Mouse (Mus musculus) urinary bladder, postnatal 14 days (tissue): ENCODE data around the gene Mmp25.

Experiments used
- DNase-seq: peaks from one replicate; pipeline ENCODE4 v3.0.0; 2021; ENCODE audit warnings: low spot score

Gene Mmp25

DNA sequence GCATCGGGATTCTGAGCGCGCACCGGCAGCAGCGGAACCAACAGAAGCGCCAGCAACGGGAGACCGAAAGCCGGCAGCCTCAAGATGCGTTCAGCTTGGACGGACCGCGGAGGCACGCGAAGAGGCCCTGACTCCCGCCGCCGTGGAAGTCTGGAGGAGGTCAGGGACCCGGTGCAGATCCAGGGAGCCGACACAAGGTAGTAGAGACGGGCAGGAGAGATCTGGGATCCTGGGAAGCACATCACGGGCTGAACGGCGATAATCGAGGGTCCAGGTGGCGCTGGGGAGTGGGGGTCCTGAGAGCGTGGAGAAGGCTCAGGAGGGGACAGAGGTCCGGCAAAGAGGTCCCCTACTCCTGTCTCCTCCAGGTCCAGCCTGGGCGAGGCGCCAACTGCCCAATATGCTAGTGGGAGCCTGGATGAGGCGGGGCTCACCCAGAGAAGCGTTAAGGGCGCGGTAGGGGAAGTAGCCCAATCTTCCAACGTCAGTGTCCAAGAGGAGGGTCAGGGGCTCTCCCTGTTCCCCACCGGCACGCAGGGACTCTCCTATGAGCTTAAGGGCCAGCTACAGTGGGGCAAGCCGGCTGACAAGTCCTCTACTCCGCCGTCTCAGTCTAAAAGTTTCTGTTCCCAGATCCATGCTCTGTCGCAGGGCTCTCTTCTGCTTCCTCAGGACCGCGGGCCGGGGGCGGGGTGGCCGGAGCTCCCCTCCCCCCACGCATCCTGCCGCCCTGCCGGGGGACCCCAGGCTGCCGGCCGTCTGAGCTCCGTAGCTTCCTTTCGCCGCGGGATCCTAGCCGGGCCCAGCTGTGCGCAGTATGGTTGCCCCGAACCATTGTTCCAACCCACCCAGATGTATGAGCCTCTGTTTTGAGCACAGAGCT, at the start of gene Mmp25:
TSS of gene Mmp25 (minus strand) at position 665 of the 883 bp plus-strand sequence.
- no peak for DNase-seq

DNA sequence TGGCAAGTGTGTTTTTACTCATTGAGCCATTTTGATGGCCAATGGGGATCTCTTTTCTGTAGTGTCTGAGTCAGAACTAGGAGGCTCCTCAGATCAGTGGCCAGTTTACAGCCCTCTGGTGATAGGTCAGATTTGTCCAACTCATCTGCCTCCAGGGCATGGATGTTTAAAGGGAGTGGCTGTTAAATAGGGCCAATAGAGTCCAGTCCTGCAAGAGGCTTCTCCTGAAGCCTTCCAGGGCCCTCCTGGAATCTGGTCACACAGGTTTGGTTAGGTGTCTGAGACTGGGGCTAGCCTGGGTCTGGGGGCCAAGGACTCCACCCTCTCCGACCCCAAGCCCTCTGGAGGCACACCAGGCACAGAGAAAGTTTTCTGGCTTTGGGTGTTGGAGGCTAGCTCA, 49.4 kb upstream of the Mmp25 start:
- no peak for DNase-seq

DNA sequence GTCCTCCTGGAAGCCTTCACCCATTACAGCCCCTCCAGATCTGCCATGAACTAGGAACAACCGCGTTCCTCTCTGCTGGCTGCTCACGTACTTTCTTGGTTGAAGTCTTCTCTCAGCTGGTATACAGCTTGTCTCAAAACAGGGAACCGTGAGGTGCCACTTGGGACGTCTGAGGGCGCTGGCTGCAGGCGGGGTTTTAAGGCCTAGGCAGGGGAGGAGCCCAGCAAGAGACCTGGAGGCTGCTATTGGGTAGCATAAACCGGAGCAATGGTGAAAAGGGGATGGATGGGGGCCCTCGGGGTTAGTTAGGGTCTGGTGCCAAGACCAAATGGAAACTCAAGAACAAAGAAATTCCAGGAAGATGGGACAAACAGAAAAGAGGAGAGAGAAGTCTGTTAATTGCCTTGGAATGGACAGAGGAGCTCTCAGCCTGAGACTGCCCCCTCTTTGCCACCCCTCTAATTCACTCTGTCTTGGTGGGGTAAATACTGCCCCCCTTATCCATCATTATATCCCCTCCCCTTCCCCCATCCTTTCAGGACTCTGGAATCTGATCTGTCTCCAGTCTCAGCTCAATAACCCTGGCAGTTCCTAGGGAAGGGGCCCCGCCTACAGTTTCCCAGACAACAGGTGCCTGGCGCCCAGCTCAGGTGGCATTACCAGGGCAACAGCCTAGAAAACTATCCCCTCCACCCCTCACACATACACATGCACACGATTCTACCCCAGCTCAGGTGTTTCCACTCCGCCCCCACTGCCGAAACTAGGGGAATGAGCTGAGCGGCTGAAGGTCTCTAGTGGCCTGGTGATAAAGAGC, 39.0 kb upstream of the Mmp25 start, which contains the start of gene Cldn9:
TSS of gene Cldn9 (minus strand) at position 171 of the 817 bp plus-strand sequence.
- DNase-seq: no peak

DNA sequence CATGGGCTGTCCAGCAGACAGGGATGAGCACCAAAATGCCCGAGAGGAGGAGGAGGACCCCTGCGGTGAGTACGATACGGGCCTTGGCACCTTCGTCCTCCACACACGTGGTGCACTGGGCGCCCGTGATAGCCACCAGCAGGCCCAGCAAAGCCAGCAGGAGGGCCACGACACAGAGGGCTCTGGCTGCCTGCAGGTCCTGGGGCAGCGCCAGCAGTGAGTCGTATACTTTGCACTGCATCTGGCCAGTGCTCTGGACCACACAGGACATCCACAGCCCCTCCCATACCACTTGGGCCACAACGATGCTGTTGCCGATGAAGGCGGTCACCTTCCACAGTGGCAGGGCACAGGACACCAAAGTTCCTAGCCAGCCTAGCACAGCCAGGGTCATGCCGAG, 38.1 kb upstream of the Mmp25 start:
- DNase-seq: no peak

DNA sequence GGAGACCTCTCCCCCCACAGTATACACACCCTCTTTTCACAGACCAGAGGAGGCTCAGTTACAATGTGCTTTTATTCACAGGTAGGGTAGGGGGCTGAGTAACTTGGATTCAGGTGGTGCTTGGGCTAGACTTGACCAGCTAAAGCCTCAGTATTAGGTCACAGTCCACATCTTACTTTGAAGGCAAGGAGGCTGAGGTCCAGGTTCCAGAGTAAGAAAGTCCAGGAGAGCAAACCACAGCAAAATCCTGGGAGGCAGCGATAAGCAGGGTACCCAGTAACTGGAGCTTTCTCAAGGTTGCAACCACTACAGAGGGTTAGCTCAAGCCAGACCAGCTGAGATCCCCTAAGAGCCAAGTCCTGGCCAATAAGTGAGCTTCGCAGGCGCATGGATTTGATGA, 37.5 kb upstream of the Mmp25 start:
- no peak for DNase-seq

DNA sequence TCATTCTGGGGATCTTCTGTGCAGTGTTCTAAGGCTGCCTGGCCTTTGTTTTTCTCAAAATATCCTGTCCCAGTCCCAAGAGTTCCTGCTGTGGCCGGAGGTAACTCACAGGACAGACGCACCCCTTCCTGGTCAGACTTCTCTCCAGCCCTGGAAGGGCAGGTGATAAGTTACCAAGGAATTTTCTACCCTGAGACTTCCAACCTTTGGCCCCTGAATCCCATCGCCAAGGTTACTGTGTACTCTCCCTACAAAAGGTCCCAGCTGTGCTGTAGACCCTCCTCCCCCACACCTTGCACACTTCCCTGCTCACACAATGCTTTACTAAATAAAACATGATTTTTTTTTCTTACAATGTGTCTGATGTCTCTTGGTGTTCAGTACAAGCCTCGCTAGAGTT, 37.0 kb upstream of the Mmp25 start:
- DNase-seq: no peak

DNA sequence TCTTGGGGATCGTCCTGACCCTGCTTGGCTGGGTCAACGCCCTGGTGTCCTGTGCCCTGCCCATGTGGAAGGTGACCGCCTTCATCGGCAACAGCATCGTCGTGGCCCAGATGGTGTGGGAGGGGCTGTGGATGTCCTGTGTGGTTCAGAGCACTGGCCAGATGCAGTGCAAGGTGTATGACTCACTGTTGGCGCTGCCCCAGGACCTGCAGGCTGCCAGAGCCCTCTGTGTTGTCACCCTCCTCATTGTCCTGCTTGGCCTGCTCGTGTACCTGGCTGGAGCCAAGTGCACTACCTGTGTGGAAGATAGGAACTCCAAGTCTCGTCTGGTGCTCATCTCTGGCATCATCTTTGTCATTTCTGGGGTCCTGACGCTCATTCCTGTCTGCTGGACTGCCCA, 36.0 kb upstream of the Mmp25 start:
- DNase-seq: peak; percentile 65

DNA sequence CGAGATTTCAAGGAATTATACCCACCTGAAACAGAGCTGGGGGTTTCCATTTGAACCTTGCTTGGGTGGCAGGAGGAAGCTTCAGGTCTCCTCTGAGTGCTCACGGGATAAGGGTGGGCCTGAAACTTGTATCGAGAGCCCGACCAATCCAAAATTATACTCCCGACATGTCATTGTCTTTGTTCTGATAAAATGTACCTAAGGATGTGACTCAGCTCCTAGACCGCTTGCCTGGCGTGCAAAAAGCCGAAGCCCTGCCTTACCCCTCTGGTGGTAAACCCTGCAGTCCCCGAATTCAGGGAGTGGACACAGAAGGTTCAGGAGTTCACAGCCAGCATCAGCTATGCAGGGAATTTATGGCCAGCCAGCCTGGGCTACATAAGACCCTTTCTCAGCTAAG, 35.3 kb upstream of the Mmp25 start:
- DNase-seq: no peak

DNA sequence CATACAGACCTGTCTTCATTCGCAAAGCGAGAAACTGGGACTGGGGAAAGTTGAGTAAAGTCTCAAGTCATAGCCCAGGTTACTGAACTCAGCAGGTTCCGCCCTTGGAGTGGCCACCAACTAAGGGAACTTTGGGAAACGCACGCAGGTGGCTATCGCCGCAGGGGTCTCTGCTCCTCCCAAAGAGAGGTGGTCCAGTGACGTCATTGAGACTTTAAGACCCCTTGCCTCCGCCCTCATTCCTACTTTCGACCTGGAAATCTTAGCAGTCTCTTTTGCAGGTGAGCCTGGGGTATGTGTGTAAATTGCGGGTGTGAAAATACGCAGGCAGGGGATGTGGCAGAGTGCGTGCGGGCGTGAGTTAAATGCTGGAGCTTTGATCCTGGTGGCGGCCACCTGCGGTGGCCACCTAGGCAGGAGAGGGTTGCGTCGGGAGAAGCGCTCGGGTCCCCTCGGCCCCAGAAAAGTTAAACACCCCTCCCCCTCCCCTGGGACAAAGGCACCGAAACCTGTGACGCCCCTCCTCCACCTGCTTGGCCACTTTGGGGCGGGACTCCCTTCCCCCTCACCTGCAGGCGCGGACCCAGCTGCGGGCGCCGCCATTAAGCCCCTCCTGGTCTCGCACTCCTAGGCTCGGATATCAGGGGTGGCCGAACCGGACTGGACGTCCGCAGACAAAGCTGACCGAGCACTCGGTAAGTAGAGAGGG, 34.2 kb upstream of the Mmp25 start, which contains the start of gene Cldn6:
TSS of gene Cldn6 (plus strand) at position 123 of the 709 bp plus-strand sequence.
- no peak for DNase-seq

DNA sequence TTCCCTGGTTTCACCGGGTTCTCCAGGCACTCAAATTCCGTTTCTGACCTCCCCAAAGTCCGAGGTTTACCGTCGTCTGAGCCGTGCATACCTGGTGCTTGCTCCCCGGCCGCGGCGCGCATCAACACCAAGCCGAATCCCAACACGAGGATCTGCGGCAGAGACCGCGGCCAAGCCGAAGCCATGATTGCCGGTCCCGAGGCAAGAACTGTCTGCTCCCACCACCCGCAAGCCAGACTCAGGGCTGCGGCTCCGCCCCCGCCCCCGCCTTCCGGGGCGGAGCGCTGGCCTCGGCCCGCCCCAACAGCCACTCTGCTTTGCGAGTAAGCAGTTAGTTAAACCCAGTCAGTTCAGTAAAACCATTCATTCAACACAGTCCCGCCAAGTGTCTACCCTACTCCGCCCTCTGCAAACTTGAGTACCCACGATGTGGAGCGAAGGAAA, 32.2 kb upstream of the Mmp25 start, which contains the start of gene Tnfrsf12a:
TSS of gene Tnfrsf12a (minus strand) at position 233 of the 444 bp plus-strand sequence.
- peak; percentile 85 for DNase-seq

DNA sequence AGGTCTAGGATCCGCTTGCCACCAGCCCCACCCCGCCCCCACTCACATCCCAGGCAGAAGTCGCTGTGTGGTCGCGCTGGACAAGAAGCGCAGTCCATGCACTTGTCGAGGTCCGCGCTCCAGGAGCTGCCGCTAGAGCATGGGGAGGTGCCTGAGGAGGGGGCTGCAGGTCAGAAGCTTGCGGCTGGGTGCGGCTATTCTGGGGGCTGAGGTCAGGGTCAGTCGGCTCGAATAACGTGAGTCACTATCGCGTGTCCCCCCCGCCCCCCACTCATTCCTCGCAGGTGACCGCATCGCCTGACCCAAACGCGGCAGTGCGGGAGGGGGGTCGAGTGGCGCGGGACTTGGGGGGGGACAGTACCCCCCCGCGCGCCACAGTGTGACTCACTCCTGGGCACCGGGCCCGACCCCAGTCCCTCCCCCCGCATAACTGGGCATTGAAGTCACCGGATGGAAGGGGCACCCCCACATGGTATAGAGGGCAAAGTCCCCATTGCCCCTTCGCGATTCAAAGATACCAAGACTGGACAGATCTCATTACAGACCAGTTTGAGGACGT, 31.5 kb upstream of the Mmp25 start:
- peak; percentile 68 for DNase-seq

DNA sequence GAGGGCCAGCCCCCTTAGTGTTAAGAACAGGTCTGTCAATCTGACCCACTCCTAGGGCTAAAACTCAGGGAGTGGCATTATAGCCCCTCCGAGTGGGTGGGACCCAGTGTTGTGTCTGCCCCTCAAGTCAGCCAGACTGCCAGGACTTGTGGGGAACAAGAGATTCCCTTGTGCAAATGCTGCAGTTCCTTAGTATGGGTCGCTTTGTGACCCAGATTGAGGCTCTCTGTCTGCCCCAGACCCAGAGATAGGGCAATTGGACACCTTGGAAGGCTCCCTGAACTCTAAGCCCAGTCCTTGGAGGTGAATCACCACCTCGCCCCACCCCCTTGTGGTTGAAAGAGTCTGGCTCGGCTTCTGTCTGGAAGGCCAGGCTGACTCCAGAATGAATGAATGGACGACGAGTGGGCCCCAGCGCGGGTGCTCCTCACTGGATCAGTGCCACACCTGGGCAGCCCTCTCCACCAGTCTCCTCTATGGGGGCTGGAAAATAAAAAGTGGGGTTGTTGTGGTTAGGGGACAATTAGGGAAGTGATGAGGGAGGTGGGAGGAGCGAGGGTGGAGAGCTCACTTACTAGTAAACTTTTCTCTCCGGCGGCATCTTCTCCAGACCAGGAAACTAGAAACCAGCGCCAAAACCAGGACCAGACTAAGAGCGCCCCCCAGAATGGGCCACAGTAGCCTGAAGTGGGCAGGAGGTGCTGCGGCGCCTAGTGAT, 30.6 kb upstream of the Mmp25 start:
- peak; percentile 85 for DNase-seq

DNA sequence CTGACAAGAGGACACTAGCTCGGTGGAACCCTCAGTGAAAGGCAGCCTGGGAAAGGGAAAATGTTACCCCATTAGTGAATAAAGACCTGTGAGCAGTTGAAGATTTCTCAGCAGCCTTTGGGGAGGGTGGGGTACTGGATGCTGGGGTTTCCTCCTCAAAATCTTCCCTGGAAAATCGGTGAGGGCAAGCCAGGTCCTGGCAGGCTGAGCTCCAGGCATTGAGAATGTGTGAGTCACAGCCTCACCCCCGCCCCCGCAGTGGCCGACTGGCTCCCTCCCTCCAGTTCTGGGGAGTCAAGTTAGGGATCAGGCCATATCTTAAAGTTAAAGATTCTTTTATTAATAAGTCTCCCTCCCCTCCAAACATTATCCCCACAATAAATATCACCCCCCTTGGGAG, 30.1 kb upstream of the Mmp25 start:
- peak; percentile 90 for DNase-seq

DNA sequence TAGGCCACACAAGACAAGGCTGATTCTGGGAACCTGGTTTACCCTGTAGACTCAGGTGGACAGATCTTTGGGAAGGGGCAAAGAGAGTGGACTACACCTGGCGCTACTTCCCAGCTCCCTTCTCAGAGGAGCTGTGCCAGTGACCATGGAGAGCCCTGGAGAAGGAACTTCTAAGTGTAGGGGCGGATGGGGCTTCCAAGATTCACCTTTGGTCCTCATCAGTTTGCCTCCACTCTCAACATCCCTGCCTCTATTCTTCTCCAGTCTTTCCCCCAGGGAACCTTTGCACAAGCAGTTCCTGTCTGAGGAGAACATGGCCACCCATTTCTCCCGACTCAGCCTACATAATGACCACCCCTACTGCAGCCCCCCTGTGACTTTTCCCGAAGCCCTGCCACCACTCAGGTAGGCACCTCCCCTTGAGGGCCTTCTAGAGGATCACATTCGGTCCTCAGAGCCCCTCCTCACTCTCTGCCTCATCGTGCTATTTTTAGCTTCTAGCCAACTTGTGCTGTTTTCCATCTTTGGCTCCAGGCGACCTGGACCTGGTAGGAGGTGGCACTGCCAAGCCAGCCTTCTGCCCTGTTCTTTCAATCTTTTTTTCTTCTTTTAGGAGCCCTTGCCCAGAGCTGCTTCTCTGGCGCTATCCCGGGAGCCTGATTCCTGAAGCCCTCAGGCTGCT, 29.3 kb upstream of the Mmp25 start:
- DNase-seq: no peak

DNA sequence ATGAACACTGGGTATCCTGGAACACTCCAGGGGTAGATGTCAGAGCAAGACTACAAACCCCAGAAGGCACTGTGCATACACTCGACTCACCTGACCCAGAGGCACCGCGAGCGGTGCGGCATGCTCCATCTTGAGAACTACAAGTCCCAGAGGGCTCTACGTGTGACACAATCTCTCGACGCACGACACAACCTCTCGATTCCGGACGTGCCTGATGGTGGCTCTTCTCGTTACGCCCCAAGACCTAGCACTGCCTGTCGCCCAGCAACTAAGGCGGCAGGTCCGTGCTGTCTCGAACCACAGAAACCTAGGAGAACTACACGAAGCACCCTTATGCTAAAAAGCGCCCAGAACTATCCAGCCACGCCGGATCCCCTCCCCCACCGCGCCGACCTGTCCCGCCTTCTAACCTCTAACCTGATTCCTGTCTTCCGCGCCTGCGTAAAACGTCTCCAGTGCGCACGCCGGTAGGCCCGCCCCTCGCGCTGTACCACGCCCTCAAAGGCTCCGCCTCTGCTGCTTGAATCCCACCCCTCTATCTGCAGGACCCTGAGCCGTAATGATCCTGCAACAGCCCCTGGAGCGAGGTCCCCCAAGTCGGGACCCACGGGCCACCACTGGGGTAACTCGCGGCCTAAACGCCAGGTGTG, 28.5 kb upstream of the Mmp25 start, which contains the start of the genes Hcfc1r1 and Thoc6:
TSS of gene Hcfc1r1 (plus strand) at position 173 of the 650 bp plus-strand sequence.
TSS of gene Thoc6 (minus strand) at position 459 of the 650 bp plus-strand sequence.
- DNase-seq: peak; percentile 93

DNA sequence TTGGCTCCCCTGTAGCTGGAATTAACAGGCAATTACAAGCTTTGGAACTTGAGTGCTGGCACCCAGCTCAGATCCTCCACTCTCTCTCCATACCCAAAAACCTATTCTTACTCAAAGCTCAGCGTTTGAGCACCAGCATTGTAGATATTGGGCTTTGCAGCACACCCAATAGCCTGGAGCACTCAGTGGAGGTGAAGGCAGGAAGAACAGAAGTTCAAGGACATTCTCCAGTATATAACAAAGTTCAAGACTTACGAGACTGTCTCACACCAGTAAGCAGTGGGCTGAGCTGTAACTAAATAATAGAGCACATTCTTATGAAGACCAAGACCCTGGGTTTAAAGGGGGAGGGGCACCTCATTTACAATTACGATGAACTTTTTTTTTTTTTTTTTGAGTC, 27.7 kb upstream of the Mmp25 start:
- no peak for DNase-seq

DNA sequence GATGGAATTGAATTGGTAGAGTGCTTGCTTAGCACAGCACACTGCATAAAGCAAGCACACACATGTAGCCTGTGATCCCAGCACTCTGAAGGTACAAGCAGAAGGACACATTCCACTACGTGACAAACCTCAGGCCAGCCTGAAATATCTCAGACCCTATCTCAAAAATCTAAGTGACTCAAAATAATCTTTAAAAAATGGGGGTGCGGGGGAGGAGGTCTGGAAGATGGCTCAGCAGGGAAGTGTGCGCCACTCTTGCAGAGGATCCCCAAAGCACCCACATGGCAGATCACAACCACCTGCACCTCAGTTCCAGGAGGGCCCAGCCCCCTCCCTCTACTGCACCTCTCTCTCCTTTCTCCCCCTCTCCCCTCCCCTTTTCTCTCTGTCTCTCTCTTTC, 26.4 kb upstream of the Mmp25 start:
- DNase-seq: no peak

DNA sequence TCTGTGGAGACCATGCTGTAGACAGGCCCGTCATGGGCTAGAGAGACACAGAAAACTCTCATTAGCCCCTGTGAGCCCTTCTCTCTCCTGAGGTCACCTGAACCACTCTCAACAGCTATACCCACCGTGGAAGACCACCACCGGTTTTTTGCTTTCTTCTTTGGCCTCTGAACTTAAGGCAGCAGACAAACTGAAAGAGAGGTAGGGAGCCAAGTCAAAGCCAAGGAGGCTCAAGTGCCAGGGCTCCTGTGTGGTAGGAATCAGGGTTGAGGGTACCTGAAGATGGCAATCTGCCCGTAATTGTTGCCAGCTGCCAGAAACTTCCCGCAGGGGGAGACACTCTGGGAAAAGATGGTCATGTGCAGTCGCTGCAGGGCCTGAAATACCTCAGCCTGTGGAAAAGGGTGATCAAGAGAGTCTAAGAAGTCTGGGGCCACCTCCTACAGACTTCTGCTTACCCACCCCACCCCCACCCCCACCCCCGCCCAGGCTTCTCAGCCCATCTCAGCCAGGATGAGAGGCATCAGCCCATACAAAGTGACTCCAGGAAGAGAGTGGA, 25.5 kb upstream of the Mmp25 start:
- no peak for DNase-seq

DNA sequence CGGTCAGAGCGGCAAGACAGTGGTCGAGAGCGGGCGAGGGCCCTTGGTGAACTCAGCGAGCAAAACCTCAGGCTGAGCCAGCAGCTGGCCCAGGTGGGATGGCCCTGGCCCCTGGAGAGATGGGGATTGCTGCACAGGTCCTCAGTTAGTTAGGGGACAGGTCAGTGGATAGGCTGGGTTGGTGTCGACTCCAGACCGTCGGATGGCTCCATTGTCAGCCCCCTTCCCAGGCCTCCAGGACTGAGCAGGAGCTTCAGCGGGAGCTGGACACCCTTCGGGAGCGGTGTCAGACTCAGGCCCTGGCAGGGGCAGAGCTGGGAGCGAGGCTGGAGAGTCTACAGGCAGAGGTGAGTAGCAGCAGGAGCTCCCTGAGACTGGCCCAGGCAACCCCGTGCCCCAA, 20.4 kb upstream of the Mmp25 start:
- DNase-seq: no peak
